Mouse (Mus musculus) CD4-positive helper T cell, adult 2 months (primary cell): ENCODE measurements at regions not wholly inside any gene's neighbourhood (a gene's known extent, or its start where the extent isn't known, plus 50 kb on each side); places are given as distances from the start of the nearest gene placed in this dataset.

ENCODE experiments used
- DNase-seq: peaks from one replicate; pipeline ENCODE4 v3.0.0-alpha.2; 2012; ENCODE audit warnings: low read depth, missing footprints, low spot score

DNA sequence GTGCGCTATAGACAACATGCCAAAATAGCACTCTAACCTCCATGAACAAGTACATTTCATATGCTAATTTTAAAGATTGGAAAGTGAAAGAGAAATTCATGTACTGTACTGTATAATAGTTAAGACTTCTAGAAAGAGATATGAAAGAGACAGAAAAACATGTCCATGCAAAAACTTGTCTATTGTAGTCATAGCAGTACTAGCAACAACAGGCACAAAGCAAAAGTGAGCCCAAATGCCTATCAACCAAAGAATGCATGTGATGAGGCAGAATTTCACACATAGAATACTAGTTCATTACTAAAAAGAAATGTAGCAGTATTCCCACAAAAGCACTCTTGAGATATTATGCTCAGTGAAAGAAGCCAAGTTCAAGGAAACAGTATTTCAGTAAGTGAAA lies 180.4 kb upstream of the Steap4 start:
- DNase-seq = no peak

DNA sequence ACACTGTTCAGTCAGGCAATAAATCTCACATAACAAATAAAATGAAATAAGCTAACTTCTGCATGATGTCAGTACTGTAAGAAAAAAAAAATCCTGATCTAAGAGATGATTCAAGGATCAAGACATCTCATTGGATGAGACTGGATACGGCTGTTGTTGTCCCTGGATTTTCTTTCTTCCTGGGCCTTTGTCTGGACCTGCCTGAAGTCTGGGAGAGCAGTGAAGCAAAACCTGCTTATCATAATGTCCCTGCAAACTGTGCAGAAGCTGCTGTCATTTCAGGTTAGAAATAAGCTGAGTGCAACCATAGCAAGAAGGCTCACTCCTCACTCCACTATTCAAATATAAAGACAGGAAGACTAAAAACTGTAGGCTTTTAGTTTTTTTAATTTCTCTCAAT lies 178.0 kb upstream of the Steap4 start:
- DNase-seq = no peak

DNA sequence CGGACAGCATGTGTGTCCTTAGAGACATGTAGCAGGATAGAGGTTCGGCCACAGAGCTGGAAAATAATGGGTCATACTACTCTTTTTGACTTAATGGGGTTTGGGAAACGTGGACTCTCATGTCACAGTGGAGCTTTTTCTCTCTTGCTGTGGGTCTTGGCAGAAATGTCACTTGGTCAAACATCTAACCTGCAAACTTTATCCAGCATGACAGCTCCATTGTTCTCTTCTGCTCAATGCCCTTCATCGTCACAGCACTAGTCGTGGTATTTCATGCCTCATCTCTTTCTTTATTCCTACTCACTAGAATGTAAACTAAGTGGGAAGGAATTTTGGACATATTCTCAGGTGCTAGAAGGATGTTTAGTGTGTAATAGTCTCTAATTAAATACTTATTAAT lies 171.9 kb upstream of the Steap4 start:
- DNase-seq = no peak

DNA sequence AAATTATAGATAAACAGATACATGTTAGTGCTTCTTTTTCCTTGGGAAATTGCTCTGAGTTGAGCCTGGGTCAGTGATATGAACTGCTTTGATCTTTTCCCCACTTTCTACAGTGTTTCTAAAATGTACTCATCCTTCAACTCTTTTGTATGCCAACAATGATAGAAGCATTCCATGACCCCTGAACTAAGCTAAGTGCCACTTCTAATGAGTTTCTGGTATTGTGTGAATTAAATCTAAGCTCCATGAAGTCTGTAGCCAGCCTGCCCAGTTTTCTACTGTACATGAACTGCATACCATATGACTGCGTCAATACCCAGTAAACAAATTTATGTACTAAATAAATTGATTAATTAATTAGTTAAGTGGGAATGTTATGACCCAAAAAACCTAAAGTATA lies 171.1 kb upstream of the Steap4 start:
- no peak for DNase-seq

DNA sequence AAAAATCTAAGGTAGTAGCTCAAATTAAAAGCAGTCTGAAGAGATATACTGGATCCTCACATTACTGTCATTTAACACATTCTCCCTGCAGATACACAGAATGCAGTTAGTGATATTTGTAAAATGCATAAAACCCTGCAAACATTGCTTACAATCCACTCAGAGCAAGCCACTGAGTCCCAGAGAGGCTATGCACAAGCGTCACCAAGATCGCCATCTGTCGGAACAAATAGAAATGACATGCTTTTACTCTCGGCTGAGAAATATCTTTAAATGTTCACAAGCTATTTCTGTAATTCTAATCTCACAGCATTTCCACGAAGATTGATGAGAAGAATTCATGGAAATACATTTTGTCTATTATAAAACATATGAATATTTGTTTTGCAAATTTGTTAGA lies 139.7 kb upstream of the Steap4 start:
- no peak for DNase-seq

DNA sequence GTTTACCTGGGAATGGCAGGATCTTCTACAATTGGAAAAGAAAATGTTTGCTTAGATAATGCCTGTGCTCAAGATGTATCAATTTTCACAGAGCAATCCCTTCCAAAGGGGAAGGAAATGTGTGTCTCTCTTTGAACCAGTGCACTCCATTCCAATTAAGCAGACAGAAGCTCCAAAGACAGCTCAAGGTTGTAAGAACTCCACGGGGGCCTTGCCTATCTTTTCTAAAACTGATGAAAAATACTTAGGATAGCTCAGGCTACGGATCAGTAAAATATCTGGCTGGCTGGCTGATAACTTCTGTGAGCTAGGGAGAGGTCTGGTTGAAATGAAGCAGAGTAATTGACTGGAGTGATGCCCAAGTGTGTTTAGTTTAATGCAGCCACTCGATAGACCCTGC lies 138.6 kb upstream of the Steap4 start:
- DNase-seq = no peak

DNA sequence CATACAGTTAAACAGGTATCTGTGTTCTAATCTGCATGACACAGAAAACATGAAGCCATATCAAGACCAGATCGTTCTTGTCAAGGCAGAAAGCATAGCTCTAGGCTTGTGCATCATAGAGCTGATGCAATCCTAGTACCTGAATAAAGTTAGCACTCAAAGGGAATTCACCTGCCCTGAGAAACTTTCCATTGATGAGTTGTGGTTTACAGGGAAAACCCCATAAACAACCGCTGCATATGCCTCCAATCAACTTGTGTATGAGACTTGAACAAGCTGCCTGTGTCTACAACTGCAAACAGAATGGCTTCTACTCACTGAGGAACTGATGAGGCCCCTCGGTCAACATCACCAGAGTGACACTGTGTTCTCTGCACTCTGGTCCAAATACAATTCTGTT lies 130.6 kb upstream of the Steap4 start:
- DNase-seq = peak; percentile 79

DNA sequence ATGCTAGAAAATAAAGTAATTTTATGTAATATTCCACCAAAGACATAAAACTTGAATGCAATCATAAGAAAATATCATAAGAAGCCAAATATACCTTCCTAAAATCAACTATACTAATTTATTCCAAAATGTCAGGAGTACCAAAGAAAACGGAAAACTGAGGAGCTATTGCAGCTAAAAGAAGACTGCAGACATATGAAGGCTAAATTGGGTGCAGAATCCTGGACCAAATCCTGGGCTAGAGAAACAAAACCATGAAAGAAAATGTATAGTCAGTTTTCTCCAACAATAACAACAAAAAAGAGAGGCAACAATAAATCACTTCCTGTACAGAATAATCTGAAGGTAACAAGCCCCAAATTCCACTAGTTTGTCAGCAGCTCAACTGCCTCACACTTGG lies 126.4 kb upstream of the Steap4 start:
- DNase-seq = no peak

DNA sequence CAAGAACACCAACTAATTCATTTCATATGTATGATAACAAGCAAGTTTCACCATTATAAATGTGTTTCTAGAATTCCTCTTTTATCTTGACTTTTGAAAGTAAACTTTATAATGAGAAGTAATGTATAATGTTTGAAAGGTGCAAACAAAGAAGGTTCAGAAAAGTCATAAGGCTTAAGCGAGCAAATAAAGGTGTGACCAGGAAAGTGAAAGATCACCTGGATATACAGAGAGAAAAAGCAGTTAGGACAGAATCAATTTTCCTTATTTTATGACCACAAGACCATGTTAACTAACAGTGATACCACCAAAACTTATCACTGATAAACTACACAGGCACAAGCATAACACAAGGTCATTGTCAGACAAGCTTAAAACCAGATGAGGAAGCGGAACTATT lies 97.2 kb upstream of the Steap4 start:
- no peak for DNase-seq

DNA sequence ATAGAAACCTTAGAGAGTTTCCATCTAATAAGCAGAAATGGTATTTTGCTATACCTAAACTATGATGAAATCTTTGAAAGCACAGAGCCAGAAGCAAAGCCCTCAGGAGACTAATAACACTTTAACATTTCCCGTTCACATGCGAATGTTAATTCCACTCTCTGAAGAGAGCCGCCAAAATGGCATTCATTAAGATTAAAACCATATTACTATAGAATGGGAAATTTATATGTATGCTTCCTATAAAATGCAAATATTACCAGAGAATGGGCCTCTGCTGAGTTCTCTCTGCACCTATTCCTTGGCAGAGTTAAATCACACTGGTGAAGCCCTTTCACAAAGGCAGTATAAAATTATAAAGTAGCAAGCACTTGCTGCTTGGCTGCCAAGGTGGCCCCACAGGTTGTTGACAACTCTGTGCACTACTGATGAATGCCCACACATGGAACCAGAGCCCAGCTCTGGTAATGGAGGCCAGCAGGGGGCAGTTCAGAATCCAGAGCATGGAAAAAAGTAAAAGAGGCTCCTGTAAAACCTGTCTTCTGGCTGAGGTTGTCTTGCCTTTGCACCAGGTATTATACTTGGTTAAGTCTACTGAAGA lies 94.1 kb upstream of the Steap4 start:
- no peak for DNase-seq

DNA sequence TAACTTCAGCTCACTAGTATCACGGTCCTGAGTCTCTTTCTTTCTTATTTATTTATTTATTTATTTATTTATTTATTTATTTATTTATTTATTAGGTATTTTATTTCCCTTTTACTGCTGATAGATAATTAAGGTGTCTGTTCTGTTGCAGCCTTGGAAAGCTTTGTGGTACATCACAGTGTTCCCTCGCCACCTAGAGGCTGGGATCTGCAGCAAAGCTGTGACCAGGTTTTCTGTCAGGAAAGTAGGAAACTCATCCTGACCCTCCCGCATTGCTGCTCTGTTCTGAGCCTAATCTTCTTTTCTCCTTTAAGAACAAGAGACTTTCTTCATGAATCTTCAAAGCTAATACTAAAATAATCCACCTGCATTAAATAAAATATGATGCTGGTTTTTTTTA lies 60.7 kb upstream of the Steap4 start:
- no peak for DNase-seq
